Mouse (Mus musculus): Measurements from ENCODE around the gene Sis. TPM values are rescaled to one million over a fixed set of nuclear protein-coding genes. Genes with fewer than 3 reads are reported as not detected.

Sis gene
- 0.27 and 0.28 TPM in 2 replicates for polyA plus RNA-seq (2012; rRNA removed)

GRCm38 (mm10) chr3:72967675-72968074, at the start of gene Sis:
Gene Sis, minus strand, starts transcription at chr3:72967863.

Other genes starting within 250 kb of the Sis start
- 0.14 and 0.23 TPM in 2 replicates for gene Slitrk3, start 89.9 kb upstream of the Sis start, polyA plus RNA-seq (2012; rRNA removed)